Mouse (Mus musculus) thymus, postnatal 14 days (tissue): ENCODE measurements around the gene Osbpl9.
A peak's percentile ranks its signal among the peaks of the same experiment; 100 is the strongest.

ENCODE experiments used
- DNase-seq: peaks from one replicate; pipeline ENCODE4 v3.0.0; 2021

Gene Osbpl9

DNA sequence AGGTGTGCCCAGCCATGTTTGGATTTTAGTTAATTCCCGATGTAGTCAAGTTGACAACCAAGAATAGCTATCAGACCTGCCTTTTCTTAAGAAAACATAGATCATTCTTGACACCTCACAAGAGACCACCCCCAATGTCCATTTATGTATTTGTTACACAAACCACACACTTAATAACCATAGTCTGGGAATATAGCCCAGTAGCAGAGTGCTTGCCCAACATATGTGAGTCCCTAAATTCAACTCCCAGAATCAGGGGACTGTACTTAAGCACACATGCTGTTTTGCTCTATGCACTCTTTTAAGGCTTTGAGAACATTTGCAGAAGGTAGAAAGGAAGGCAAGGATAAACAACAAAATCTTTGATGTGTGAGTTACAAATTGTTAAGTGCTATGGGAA is 1.9 kb upstream of the Osbpl9 start:
- no peak for DNase-seq

- DNase-seq = no peak
These were observed 3.0 kb downstream of the Osbpl9 start for GRCm38 (mm10) chr4:109199069-109199468.

DNA sequence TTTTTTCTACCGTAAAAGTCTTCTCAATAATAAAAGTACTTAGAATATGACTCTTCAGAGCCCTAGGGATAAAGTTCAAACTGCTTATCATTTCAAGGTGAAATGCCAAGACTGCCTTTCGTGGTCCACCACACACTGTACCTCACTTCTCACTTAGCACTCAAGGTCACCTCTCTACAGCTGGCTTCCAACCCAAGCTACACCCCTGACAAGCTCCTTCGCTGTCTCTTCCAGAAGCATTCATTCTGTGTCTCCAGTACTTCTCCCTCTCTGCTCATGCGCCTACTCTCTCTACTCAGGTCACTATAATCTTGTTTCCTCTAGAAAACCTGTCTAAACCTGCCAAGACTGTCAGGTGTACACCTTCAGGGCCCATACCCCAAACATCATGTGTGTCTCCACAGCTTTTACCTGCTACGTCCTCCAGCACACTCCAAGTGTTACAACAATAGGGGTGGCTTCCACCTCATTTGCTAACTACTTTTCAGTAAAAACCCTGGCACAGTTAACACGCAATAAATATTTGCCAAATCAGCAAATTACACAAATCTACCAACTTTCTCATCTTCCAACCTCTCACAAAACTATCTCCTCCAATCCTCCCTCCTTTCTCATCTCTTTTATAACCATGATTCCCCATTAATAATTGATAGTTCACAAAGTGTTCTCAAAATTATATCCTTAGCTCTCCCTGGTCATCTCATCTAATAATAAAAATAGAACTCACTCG is 6.0 kb downstream of the Osbpl9 start:
- no peak for DNase-seq

DNA sequence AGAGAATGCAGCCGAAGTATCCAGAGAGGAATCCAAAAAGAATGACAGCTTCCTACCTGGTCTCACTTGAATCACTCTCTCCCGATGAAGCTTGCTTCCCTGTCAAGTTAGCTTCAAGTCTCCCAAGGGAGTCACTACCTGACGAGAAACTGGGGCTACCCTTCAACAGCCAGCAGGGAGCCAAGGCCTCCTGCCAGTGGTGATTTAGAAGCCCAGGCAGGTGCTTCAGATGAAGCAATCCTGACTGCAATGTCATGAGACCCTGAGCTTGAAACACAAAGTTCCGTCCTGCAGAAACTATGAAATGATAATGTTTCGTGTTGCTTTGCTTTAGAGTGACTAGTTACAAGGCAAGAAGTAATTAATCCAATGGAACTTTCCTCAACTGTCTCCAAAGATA is 8.2 kb downstream of the Osbpl9 start:
- no peak for DNase-seq

DNA sequence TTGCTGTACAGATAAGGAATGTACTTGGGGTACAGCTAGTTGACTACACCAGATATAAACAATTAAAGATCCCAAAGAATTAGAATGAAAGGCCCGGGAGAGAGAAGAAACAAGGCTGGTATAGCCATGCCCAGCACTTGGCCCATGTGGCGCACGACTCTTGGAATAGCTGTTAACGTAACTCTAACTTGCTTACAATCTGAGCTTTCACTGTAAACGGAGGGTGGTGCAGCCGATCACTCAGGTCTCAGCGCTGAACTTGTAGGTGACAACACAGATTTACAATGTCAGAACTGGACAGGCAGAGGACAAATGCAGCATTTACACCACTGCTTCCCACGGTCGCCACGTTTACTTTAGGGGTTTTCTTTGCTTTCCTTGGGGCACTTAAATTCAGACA is 10.5 kb downstream of the Osbpl9 start:
- DNase-seq = no peak

DNA sequence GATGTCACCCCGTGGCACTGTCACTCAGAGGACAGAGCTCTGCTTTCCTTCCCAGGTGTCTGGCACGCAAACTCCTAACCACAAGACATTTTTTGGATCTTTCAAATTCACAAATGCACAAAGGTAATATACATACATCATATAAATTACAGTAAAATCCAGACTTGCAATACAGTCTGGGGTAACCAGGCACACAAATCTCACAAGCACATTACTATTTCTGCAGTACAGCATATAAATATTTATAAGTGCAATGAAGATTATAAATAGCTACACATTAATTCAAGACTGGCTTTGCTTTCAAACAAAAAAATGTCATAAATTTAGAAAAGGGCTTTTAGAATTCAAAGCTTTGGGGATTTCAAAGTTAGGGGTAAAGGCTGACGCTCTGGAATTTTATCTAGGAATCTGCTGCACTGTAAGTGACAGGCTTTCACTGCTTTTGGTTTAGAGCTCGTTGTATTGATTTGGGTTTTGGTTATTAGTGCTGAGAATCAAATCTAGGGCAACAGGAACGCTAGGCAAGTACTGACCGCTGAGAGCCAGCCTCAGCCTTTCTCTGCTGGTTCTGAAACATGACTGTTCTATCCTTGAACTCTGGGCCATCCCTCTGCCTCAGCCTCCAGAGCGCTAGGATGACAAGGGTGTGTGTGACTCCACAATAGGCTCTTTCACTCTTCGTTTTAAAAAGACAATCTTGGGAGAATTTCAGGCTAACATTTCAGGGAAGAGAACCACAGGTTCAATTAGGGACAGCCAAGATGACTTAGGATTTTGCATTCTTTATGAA is 16.3 kb downstream of the Osbpl9 start:
- DNase-seq = no peak

GRCm38 (mm10) chr4:109175677-109176076 is 26.4 kb downstream of the Osbpl9 start:
- no peak for DNase-seq

GRCm38 (mm10) chr4:109173775-109174440 is 28.2 kb downstream of the Osbpl9 start:
- DNase-seq = no peak

- DNase-seq = no peak
These were observed 28.7 kb downstream of the Osbpl9 start for GRCm38 (mm10) chr4:109173369-109173768.

DNA sequence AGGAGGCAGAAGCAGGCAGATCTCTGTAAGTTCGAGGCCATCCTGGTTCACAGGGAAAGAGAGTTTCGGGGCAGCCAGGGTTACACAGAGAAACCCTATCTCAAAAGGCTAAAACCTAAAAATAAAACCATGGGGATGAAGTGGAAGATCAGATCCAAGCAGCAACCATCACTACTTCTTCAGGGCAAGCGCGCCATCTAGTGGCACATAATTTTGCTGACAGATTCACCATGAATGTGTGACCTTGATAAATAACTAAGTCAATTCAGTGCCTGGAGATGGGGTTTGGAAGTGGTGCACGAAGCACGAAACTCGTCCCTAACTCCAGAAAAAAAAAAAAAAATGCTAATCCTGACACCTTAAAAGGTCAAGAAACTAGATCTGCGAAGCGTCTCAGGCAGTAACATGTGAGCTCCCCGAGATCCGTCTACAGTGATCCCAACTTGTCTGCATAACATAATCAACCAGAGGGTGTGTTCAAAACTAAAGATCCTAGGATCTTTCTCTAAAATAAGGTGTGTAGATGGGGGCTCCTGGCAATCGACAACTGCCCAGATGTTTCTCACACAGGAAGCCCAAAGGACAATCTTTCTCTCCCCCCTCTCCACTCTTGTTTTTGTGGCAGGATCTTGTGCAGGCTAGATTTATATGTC is 36.4 kb downstream of the Osbpl9 start:
- peak; percentile 76 for DNase-seq

GRCm38 (mm10) chr4:109156481-109157261 is 45.4 kb downstream of the Osbpl9 start:
- no peak for DNase-seq

DNA sequence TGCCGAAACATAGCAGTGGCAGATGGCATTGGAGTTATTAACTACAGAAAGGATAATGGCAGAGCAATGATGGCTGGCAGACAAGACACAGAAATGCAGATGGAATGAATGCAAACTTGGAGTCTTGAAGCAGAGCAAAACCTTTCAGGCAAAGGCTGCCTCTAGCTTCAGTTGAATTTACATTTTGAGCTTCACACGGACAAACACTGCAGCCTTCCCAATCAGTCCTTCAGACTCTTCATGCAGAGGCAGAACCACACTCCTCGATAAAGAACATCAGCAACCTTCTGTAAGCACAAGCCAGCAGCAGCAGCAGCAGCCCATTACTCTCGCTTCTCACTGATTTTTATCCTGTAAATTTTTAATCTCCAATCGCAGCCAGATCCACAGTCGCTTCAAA is 46.0 kb downstream of the Osbpl9 start:
- no peak for DNase-seq

GRCm38 (mm10) chr4:109150214-109150613 is 51.9 kb downstream of the Osbpl9 start:
- no peak for DNase-seq

- no peak for DNase-seq
These were observed 52.7 kb downstream of the Osbpl9 start for GRCm38 (mm10) chr4:109149411-109149810.

DNA sequence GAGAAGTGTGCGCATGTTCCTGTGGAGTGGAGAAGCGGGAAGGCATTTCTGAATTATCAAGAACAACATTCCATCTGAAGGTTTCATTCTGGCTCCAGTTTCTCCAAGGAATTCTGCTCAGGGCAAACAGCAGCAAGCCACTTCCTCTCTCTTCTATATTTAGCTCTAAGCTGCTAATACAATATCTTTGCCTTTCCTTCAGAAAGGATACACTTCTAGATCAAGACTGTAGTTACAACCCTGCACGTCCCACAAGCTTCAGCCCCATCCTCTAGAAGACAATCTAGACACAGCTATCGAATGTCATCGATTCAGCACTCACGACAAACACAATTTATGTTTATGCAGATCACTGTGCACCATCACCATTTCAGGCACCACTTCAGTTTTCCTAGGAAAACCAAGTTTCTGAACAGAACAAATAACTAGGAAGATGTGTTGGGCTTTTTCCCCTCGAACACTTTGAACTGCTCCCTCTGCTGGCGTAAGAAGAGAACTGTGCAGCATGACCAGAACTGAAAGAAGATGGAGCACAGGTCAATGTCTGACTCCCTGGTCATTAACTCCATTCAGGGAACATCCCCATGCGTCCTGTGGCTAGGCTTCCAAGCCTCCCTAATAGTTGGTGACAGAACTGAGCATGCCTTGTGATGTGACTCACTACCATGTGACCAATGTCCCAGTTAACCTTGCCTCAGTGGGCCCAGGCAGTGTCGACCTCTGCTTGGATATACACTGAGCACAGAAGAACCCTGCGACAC is 54.6 kb downstream of the Osbpl9 start:
- DNase-seq = peak; percentile 47

DNA sequence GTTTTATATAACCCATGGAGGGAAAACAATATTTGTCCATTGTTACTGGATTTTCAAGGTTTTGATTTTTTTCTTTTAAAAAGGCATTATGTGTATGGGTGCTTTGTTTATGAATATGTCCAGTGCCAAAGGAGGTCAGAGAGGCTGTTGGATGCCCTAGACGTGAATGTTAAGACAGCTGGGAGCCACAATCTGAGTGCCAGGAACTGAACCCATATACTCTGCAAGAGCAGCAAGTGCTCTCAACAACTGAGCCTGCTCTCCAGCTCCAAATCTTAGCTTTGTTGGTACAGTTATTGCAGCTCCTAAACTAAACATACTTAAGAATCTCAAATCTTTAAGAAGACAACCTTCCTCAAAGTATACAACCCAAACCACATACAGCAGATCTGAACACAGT is 59.0 kb downstream of the Osbpl9 start:
- no peak for DNase-seq

DNA sequence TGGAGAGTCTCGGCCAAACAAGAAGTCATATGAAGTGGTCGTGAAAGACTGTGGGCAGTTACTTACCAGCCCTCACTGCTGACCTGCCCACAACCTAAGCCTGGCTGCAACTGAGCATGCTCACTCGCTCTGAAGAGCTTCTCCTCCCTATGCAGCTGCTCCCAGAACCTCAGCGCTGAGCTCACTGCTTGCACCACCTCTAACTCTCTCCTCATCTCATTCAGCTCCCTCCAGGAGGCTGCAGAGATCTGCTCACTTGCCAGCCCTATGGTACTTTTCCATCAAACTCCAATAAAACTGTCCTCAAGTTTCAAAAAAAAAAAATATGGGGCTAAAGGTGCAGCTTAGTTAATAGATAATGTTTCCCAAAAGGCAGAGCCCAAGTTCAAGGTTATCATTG is 63.5 kb downstream of the Osbpl9 start:
- no peak for DNase-seq

- DNase-seq = peak; percentile 46
These were observed 65.5 kb downstream of the Osbpl9 start for GRCm38 (mm10) chr4:109136475-109137125.

- no peak for DNase-seq
These were observed 67.1 kb downstream of the Osbpl9 start for GRCm38 (mm10) chr4:109134955-109135354.

DNA sequence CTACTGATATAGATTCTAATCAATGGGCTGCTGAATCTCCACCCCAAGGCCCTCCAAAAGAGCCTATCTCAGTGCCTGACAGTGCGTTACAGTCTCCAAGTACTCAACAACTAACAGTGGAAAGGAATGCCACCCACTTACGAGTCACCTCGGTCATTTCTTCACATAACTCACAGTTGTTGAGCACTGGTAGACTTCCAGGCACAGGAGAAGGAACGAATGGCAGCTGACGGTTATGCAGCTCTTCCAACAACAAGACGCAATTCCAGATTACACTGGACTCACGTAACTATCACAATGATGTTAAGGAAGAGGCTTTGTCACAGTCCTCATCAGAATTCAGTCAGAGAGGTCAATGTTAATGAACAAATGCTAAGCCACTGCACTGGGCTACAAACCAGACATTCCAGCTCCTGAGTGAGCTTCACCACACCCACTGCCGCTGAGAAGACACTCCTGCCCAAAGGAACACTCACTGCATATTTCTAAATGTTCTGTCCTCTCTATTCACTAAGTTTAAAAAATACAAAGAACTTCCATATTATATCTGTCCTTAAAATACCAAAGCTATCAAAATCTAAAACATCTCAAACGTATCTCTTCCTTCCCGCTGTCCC is 70.7 kb downstream of the Osbpl9 start:
- no peak for DNase-seq

DNA sequence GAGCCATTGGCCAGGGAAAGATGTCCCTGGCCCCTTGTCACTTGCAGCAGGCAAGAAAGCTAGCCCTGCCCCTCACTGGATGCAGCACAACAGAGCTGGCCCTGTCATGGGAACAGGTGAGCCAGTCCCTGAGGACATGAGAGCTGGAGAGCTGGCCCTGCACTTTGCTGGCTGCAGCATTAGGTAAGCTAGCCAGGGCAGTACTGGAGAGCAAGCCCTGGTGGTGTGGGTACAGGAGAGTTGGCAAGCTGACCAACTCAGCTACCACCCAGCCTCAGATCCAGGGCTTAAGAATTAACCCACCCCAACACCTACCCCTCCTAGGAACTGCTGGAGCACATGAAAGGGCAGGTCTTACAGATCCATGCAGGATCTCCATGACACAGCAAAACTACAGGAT is 73.1 kb downstream of the Osbpl9 start:
- no peak for DNase-seq
